Mouse (Mus musculus): Measurements from ENCODE around the gene Mlh1. TPM values are rescaled to one million over a fixed set of nuclear protein-coding genes. Genes with fewer than 3 reads are reported as not detected.

Mlh1 gene
- total RNA-seq, 2 experiments from 2014 or later: 46.6 to 51.9 TPM

- ATAC-seq (replicated peaks; ENCODE audit: poor library complexity): no peak
These were observed 14.9 kb upstream of the Mlh1 start for GRCm38 (mm10) chr9:111286468-111286867.

- no peak for ATAC-seq (replicated peaks; ENCODE audit: poor library complexity)
These were observed 14.1 kb upstream of the Mlh1 start for GRCm38 (mm10) chr9:111285676-111286075.

DNA sequence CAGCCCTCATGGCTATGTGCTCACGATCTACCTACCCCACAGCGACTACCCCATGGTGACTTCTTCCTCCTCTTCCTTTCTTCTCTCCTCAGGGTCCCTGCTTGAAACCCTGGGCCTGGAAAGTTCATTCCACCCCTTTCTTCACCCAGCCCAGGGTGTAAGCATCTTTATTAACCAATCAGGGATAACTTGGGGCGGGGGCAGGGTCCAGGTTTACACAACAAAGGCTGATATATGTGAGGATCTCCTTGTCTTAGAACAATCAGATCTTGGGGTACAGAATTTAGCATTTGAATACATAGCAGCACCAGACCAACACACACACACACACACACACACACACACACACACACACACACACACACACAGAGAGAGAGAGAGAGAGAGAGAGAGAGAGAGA lies 13.5 kb upstream of the Mlh1 start:
- no peak for ATAC-seq (replicated peaks; ENCODE audit: poor library complexity)

GRCm38 (mm10) chr9:111275156-111275555 lies 3.6 kb upstream of the Mlh1 start:
- ATAC-seq (replicated peaks; ENCODE audit: poor library complexity): no peak

- no peak for ATAC-seq (replicated peaks; ENCODE audit: poor library complexity)
These were observed 2.4 kb upstream of the Mlh1 start for GRCm38 (mm10) chr9:111273958-111274357.

- ATAC-seq (replicated peaks; ENCODE audit: poor library complexity): no peak
These were observed 1.6 kb upstream of the Mlh1 start for GRCm38 (mm10) chr9:111272996-111273785.

GRCm38 (mm10) chr9:111272356-111272755 lies 765 bp upstream of the Mlh1 start:
- 0 out of 2 replicates have a peak, but pooled peaks have one; percentile 0 for ATAC-seq (replicated peaks; ENCODE audit: poor library complexity)

DNA sequence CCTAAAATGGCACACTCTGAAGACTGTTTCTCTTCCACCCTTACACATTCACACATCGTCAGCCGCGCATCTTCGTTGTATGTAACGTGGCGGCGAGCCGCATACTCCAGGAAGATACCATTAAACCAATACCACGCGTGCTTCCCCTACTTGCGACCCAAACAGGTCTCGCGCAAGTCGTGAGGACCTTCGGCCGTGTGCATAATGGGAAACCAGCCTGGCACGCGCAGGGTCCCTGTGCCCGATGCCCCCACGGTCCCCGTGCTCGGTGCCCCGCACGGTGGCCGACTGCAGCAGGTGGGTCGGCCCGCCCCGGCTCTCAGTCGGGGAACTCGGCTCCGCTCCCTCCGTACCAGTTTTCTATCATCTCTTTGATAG lies 546 bp downstream of the Mlh1 start:
- ATAC-seq (replicated peaks; ENCODE audit: poor library complexity): peak; percentile 57

DNA sequence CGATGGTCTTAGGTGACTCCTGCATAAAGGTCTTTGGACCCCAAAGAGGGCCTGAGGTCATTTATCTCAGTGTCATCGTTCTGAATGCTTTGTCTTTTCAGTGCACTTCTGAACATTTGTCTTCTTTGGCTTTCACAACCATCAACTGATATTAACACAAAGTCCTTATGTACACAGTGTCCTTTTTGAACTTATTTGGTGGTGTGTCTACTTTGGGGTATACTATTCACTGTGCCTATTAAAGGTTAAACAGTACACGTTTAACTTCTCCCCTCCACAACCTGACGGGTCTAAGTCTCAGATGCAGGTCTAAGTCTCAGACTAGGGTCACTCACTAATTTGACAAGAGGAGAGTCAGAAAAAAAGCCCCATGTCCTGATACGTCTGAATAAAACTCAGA lies 985 bp downstream of the Mlh1 start:
- no peak for ATAC-seq (replicated peaks; ENCODE audit: poor library complexity)

- no peak for ATAC-seq (replicated peaks; ENCODE audit: poor library complexity)
These were observed 3.6 kb downstream of the Mlh1 start for GRCm38 (mm10) chr9:111267998-111268397.

GRCm38 (mm10) chr9:111261356-111261755 lies 10.2 kb downstream of the Mlh1 start:
- no peak for ATAC-seq (replicated peaks; ENCODE audit: poor library complexity)

- ATAC-seq (replicated peaks; ENCODE audit: poor library complexity): no peak
These were observed 11.1 kb downstream of the Mlh1 start for GRCm38 (mm10) chr9:111260360-111260985.

DNA sequence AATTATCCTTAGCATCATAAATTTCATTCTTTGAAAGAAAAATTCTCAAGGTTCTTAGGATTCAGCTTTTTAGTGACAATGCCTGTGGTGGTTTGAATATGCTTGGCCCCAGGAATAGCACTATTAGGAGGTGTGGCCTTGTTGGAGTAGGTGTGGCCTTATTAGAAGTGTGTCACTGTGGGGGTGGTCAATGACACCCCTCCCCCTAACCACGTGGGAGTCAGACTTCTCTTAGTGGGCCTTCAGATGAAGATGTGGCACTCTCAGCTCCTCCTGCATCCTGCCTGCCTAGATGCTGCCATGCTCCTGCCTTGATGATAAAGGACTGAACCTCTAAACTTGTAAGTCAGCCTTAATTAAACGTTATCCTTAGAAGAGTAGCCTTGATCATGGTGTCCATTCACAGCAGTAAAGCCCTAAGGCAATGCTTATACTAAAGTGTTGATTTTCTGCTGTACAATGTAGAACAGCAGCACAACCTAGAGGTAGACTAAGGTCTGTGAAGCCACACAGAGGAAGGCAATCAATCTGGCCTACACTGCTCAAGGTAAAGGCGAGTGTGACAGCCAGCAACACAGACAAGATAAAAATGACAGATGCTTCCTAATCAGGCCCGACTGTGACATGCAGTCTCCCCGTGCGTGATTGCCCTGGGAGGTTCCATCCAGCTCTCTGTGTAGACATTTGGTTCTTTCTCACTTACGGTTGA lies 19.3 kb downstream of the Mlh1 start:
- ATAC-seq (replicated peaks; ENCODE audit: poor library complexity): 0 out of 2 replicates have a peak, but pooled peaks have one; percentile 9

DNA sequence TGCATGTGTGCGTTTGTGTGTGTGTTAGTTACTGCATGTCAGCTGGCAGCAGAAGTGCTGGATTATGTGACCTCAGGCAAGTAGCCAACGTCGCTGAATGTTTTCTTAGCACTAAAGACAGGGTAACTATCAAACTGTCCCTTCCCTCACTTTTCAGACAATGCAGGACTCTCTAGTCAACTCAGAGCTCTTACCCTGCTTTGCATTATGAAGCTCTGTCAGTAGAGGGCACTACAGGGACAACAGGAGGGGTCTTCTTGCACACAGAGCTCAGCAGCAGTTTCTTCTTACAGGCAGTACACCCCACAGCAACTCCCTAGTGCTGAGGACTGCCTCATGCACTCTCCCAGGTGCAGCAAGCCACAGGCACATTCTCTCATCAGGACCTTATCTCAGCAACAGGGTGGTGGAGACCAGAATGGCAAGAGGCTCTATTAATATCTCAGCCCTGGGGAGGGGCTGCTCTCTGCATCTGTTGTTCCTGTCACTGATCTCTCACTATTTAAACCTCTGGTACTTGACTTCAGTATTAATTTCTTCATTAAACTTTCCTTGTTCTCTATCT lies 23.8 kb downstream of the Mlh1 start:
- ATAC-seq (replicated peaks; ENCODE audit: poor library complexity): peak; percentile 68

DNA sequence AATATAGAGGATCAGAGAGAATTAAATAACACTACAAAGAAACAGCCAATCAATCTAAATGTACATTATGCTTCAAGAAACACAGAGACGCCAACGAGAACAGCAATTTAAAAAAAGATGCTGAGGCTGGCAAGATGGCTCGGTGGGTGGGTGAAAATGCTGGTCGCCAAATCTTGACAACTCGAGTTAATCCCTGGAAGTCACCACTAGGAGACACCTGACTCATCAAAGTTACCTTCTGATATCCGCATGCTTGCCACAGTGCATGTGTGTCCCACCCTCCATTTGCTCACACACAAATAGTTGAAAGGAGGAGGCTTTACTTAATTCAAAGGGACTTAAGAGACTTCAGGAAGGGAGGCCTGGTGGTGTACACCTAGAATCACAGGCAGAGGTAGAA lies 26.0 kb downstream of the Mlh1 start:
- ATAC-seq (replicated peaks; ENCODE audit: poor library complexity): no peak

DNA sequence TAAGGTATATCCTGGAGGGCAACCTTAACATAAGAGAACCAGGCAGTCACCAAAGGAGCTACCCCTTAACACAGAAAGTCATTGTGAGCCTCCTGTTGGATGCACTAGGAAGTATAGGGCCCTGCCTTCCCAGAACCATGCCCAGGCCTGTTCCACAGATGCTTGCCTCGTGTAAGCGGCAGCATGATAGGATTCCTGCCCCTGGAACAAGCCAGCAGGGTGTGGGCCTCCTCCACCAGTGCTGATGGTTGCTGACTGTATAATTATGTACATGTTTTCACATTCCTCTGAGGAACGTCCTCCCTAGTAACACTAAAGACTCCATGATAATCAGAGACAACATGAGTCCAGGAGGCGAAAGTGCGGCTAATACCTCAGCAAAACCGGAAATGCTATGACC lies 28.2 kb downstream of the Mlh1 start:
- no peak for ATAC-seq (replicated peaks; ENCODE audit: poor library complexity)

- no peak for ATAC-seq (replicated peaks; ENCODE audit: poor library complexity)
These were observed 31.8 kb downstream of the Mlh1 start for GRCm38 (mm10) chr9:111239821-111240220.

- no peak for ATAC-seq (replicated peaks; ENCODE audit: poor library complexity)
These were observed 33.9 kb downstream of the Mlh1 start for GRCm38 (mm10) chr9:111237726-111238125.

DNA sequence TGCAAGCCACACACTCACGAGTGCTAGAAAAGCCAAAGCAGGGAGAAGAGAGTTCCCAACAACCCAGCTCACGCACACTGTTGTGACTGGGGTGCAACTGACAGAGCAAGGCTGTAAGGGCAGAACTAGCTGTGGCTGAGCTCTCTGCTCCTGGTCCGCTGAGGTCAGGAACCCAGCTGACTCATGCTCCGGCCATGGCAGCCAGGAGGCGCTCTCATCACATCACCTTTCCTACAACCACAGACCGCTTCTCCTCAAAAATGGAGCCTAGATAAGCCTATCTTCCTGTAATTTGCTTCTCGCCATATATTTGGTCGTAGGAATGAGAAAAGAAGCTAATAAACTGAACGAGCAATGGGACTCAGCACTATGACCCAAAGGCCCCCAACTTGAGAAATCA lies 36.9 kb downstream of the Mlh1 start:
- 0 out of 2 replicates have a peak, but pooled peaks have one; percentile 31 for ATAC-seq (replicated peaks; ENCODE audit: poor library complexity)

DNA sequence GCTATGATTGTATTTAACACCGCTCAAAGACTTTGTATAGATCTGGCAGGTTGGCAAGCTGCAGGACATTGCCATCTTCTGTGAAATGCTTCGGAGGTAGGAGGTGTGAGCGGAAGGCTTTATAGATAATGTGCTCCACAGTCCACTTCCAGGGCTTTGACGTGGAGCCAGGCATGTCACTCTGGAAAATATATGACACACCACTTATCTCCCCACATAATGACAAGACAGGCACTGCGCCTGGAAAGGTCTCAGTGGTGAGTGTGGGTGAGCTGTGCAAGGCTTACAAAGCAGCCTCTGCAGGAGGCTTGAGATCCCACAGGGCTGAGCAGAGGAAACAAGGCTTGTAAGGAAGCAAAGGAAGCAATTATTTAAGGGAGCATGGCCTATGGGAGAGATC lies 43.1 kb downstream of the Mlh1 start:
- no peak for ATAC-seq (replicated peaks; ENCODE audit: poor library complexity)

DNA sequence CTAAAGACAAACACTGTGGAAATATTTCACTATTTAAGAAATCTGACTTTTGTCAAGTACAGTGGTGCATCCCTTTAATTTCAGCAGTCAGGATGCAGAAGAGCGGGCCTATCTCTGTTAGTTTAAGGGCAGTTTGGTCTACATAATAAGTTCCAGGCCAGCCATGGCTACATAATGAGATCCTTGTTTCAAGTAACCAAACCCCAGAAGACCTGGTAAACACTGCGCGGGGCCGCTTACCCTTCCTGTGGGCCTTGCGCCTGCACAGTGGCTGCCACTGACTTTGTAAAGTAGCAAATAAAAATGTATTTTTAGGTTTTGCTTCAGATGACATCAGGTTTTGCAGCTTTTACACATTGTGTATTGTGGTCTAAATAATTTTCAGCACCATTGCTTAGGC lies 48.2 kb downstream of the Mlh1 start:
- no peak for ATAC-seq (replicated peaks; ENCODE audit: poor library complexity)

GRCm38 (mm10) chr9:111221580-111221979 lies 50.0 kb downstream of the Mlh1 start:
- ATAC-seq (replicated peaks; ENCODE audit: poor library complexity): peak; percentile 66

Data from megakaryocyte progenitor cell, adult 5-6 weeks (primary cell).